Mouse (Mus musculus) kidney, postnatal 14 days (tissue): ENCODE results near the gene Fam107b.
"Not testable (repeated sequence)": the region's sequence is repeated elsewhere in the genome, so short reads cannot be mapped to it uniquely, and the experiment has no call there.

Source experiments
- DNase-seq: peaks from one replicate; pipeline ENCODE4 v3.0.0; 2022; ENCODE audit warnings: mixed read lengths

The Fam107b gene

DNA sequence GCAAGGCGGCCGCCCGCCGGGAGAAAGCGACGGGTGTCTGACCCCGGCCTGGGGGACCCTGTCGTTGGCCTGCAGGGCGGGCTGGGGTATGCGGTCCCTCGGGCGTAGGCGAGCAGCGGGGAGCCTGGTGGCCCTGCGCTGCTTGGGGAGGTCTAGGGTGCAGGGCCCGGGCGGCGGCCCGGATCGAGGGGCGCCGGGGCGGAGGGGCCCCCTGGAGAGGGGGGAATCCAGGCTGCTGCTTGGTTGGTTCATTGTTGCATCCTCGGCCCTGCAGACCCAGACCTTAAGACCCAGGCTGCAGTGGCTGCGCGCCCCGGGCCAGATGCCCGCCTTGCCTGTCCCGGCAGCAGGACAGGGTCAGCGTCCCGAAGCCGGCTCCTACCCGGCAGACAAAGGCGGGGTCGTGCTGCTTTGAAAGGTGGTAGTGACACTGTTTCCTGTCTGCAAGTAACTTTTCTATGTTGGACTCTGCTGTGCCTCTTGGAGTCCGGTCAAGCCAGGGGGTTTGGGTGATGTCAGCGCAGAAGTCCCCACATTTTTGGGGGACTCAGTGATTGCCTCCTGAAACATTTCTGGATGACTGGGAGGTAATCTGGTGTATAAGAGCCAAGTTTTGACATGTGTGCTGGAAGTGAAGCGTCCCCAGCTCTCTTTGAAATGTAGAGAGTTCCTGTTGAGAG lies 143.5 kb downstream of the Fam107b start:
- DNase-seq = peak; percentile 61

DNA sequence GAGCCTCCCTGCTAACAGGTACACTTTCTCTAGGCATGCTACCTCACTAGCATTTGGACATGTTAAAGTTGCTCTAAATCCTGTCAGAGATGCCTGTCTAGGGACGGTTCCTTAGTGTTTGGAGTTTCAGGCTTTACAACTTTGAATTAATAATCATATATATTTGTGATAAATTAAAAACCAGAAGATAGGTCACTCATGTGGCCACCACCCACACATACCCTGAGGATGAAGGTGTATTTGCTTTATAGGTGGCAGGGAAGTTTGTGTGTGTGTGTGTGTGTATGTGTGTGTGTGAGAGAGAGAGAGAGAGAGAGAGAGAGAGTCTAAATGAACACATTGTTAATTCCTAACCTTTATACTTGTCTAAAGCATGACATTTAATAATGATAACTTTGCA lies 144.2 kb downstream of the Fam107b start:
- no peak for DNase-seq

DNA sequence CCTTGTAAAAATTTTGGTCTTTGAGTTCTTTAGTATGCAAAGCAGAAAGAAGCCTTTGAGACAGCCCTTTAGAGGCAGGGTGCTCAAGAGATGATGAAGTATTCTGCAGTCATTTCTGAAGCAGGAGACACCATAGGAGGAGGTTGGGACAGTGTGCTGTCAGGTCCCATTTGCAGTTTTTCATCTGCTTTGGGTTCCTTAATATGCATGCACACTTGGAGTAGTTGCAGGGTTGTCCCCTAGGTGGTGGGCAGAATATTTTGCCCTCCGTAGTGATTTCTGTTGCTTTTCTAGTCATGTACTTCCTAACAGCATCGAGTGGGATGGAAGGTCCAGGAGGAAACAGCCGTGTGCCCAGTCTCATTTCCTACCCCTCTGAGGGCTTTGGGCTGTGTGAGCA lies 145.1 kb downstream of the Fam107b start:
- no peak for DNase-seq

DNA sequence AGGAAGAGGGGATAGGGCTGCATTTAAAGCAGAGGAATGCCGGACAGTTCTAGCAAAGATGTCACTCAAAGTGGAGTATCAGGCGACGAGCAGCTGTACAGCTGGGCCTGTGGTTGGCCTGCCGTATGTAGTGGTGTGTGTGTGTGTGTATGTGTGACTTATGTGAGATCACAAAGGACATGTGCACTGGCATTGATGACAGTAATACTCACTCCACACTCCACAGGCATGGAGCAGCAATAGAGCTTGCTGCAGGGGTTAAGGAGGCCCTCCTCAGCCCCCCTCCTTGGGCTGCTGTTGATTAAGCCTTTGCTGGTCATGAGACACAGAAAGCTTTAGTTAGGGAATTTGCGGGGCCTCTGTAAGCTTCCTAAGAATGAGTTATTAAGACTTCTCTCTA lies 147.0 kb downstream of the Fam107b start:
- no peak for DNase-seq

DNA sequence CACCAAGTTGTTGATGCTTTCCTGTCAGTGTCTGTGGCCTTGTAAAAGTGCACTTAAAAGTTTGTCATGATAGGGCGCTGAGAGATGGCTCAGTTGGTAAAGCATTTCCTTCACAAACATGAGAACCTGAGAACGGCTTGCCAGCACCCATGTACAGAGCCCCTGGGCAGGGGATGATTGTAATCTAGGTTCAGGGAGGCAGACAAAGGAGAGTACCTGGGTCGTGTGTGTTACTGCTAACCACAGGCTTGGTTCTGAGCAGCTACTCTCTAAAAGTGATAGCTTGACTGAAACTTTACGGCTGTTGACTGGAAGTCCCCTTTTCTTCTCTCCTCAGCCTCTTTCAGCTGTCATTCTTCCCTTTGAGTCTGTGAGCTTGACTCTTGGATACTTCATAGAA lies 147.6 kb downstream of the Fam107b start:
- DNase-seq = no peak

DNA sequence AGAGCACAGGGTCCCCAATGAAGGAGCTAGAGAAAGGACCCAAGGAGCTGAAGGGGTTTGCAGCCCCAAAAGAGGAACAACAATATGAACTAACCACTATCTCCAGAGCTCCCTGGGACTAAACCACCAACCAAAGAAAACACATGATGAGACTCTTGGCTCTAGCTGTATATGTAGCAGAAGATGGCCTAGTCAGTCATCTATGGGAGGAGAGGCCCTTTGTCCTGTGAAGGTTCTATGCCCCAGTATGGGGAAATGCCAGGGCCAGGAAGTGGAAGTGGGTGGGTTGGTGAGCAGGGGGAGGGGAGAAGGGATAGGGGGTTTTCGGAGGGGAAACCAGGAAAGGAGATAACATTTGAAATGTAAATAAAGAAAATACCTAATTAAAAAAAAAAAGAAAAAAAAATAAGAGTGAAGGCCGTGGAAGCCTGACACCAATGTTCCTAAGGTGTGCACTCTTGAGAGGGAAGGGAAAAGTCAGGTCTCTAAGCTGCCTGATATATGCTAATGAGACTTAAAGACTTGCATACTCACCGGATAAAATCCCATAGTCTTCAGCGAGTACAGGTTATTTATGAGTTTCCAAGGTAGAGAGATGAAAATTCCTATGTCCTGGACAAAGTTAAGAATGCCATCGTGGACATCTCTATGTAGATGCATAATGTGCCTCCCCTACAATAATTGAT lies 149.3 kb downstream of the Fam107b start:
- not testable (repeated sequence) for DNase-seq

DNA sequence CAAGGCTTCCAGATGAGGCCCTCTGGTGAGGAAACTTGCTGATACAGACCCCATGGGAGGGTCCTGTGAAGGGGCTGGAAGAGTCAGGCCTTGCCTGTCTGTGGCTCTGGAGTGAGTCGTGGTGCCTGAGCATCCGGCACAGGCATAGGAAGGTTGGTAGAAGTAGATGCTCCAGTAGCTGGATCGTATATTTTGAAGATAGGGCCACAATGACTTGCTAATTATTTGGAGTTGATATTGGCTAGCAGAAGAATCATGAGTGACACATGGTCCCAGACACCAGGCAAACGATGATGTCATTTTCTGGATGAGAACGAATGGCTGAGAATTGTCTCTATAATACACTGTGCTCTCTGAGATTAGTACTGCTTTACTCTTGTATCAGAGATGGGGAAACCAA lies 150.8 kb downstream of the Fam107b start:
- no peak for DNase-seq

DNA sequence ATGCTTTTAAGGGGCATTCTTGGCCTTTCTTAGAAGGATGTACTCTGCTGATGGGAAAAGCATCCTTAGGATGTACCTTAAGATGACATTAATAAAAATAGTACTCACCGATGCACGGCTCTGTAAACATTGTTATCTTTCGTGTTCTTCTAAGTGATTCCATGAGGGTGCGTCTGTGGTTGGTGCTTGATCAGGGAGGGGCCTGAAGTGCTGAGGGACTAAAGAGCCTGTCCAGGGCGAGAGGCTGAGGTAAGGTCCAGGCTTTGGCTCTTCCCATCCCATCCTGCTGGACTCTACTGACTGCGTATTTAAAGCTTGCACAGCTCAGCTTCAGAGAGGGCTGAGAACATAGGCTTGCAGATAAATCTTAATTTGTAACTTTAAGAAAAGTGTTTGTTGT lies 151.7 kb downstream of the Fam107b start:
- DNase-seq = no peak

DNA sequence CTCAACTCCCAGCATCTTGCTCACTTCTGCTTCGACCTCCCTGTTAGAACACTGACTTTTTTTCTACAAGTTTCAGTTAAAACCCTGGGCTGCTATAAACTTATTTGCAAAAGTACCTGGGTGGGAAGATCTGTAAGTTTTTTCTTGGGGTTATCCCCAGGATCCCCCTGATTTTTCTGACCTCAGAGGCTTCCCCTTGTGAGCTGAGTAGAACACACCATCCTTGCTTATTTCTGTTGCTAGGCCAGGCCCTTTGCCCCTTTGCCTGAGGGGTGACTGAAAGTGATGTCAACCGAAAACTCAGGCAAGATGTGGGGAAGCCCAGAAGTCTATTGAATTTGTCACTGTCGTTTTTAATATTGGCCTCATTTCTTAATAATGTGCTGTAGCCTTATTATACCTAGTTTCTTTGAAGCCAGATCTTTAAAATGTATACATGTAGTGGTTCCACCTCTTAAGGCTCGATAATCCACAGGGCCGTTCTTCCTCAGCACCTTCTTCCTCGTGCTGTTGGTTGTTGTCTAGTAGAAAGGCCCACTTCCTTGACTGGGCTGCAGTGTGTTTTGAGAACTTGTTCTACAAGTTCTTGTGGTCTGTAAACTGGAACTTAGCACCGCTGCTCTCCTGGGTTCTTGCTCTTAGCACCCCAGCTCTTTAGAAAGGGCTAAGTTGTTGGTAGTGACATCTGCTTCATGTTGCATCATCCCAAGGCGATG lies 153.3 kb downstream of the Fam107b start:
- DNase-seq = no peak

DNA sequence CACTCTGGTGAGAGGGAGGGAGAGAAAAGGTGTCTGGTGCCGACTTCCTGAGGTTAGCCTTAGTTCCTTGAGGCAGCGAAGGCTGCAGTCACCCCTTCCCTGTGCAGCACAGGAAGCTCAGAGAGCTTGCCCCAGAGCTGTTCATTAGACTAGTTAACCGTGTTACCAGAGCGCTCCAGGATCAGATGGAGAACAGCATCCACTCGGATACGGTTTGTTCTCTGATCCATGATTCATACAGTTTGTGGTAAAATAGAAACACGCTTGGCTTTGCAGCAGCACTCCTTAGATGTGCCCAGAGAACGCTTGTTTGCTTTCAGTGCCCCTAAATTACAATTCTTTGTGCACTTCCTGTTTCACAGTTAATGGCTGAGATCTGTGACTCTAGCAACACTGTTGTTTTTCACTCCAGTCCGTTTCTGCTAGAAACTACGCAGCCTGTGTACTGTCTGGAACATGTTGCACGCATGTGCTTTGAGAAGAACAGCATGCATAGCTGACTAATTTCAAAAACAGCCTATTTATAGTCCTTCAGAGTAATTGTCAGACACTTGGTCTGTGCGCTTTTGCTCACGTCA lies 156.3 kb downstream of the Fam107b start:
- DNase-seq = peak; percentile 37

DNA sequence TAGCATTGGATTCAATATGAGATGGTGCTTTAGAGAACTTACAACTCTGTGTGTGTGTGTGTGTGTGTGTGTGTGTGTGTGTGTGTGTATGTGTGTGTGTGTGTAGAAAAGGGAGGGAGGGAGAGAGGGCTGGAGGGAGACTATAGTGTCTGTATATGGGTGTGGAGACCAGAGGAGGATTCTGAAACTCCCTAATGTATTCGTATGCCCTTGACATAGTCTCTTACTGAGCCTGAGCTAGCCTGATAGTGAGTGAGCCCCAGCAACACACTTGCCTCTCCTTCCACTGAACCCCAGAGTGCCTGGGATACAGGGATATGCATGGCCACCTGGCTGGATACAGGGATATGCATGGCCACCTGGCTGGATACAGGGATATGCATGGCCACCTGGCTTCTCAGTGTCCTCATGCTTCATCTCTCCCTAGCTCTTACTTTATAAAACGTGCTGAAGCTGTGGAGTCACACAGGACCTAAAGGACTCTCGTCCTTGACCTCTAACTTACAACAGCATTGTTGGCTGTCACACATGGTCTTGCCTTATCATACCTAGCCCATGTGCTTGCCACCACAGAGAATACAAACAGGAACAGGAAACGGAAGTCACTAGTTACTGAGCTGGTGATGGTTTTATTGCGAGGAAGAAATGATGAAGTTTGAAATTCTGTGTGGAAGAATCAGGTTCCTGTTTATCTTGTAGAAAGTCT lies 157.1 kb downstream of the Fam107b start:
- DNase-seq = no peak

DNA sequence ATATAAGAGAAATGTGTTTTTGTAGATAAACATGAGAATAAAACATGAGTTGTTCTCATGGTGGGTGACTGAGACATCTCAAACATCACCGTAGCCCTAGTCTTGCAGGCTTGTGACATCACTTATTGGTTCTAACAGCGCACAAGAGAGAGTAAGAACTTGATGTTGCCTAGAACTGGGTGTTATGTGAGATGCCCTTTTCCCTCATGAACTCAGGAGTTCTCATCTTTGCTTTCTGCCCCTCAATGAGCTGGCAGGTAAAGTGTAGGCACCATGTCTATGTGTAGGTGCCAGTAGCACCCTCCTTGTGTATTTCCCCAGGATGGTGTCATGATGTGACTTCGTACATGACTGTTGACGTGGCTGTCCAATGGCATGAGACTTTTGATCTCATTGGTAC lies 157.8 kb downstream of the Fam107b start:
- DNase-seq = no peak

DNA sequence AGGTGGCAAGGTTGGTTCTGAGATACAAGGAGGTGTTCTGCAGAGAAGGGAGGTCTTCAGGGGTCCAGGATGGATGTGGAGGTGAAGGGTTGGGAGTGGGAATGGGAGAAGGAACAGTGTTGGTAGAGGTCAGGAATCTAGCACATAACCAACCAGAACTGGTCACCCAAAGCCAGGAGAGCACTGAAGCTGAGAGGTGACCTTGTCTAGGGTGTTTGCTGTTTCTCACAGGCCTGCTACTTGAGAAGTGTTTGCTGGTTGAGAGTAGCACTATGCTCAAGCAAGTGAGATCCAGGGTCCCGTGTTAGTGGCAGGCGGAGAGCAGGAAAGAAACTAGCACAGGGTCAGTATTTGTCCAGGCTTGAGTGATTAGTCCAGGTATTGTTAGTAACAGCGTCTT lies 159.3 kb downstream of the Fam107b start:
- DNase-seq = peak; percentile 47

DNA sequence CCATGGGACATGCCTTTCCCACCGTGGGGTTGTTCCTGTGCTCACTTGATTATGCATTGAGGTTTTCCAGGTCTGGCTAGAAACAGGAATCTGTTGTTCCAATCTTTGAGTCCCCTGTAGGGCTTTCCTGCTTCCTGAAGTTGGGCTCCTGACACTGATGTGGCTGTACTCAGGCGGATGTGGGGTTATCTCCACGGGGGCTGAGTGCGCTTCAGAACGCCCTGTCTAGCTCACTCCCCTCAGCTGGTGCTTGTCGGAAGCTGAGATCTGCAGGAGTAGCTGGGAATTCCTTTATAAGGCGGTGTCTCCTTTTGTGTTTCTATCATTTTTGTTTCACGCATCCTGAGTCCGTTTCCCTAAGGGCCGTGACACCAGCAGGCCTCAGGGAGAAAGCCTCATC lies 160.5 kb downstream of the Fam107b start:
- peak; percentile 32 for DNase-seq

DNA sequence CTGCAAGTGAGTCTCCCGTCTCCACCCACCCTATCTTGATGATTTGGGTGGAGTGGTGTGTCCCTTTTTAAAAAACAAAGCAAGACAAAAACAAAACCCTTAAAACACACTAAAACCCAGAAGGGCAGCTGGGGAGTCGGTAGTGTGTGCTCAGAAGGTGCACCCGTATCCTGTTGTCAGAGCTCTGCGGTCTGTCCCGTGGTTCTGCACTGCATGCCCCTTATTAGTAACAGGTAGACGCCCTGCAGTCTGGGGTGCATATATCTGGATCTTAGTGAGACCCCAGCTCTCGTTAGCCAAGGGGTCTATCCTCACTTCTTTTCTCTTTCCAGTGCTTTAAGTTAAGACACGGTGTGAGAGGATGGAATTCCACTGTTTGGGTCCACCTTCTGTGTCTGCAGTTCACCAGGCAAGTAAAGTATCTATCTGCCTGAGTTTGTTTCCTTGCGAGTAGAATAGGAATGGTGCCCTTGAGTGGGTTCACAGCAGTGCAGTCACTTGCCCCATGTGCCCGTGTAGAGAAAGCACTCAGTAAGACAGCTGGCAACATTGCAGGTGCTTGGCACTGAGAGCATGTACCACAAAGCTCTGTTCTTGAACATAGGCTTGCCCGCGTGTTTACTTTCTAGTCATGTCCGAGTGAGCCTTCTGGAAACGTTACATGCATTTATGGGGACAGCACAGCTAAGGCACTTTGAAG lies 161.2 kb downstream of the Fam107b start:
- DNase-seq = no peak

DNA sequence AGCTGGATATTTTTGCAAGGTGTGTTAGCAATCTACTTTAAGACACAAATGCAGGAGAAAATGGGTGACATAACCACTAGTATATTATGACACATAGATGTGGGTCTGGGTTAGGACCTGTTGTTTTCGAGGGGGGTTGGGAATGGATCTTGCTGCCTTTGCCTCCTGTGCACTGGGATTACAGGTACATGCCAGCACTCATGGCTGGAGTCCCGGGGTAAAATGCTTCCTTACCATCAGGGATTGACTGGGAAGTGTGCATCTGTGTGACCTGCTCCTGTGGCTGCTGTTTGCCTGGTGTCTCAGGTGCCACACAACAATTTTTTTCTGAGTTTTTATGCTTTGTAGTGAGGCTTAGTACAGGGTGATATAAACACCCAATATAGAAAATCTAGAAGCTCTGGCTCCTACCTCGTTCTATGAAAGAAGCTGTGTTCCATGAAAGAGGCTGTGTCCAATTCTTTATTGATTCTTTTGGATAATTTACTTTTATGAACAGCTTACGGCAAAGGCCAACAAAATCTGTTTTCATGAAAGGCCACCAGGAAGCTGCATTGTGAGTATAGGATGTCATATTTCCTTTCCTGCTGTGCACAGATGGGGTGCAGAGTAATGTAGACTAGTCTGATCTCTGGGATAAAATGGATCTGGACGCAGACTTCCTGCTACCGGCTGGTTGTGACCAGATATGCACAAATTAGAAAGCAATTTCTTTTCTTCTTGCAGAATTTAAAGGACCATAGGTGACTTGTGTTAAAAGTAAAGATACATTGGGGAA lies 167.8 kb downstream of the Fam107b start:
- DNase-seq = no peak

DNA sequence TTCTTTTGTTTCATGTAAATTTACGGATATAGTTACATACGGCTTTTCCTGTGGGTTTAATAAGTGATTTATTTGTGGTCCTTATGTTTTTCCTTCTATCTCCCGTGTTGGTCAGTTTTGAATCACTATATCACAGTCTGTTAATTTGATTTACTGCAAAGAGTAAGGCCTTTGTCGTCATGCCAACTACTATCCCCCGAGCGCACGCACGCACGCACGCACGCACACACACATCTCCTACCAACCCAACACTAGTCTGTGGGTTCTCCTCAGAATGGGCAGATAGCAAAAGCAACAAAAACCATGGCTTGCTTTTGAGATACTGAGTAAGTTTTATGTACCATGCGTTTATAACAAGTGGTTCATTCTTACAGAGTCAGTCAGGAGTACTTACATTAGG lies 168.4 kb downstream of the Fam107b start:
- no peak for DNase-seq

DNA sequence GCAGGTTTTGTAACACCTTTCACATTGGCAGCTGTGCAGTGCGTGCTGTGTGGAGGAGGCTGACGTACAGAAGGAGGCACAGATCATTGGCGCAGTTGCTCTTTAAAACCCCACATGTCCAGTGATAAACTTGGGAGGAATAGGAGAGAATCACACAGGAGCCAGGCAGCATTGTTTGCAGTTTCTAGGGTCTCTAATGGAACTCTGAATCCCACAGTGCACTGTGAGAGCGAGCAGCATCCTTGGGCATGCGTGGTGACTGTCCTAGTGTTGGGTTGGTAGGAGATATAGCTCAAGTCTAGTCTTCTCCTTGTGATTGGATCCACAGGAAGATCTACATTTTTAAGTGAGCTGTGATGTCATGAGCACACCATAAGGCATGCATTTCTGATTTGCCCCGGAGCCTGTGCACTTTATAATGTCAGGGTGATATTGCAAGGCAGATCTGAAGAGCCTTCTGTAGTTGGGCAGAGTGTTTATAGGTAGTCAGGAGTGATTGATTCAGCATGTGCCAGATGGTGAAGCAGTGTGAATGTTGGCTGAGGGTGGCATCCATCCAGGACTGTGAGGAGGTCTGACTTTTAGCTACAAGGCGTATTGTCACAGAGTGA lies 169.2 kb downstream of the Fam107b start:
- DNase-seq = no peak

DNA sequence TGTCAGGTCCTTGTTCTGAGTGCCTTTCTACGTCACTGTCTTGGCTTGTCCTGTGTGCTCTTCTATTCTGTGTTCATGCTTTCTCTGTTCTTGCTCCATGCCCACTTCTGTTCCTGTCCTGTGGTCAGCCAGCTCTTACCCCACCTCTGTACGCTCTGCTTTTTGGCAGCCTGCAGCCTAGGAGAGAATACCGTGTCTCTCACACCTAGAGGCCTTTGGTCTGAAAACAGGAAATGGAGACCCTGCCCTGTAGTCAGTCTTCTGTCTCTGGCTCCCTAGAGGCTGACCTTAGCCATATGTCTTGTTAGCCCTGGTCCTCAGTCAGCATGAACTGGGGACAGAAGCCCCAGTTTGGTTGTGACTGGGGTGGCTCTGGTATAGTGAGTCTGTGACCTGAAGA lies 170.0 kb downstream of the Fam107b start:
- DNase-seq = no peak

DNA sequence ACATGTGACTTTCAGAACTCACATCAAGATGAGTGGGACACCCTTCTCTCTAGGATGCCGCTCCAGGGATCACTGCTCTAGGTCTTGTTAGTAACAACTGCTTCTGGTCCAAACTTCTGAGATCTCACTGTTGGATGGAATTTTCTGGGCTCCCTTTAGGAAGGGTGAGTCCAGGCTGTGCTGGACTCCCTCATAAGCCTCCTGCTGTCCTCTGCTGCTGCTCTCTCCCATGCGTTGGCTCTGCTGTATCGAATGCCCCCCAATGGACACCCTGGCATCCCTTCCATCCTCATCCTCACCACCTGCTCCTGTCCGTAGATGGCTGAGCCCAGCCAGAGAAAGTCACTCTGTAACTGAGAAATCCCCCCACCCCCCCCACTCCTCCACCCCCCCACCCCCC lies 170.4 kb downstream of the Fam107b start:
- DNase-seq = no peak

DNA sequence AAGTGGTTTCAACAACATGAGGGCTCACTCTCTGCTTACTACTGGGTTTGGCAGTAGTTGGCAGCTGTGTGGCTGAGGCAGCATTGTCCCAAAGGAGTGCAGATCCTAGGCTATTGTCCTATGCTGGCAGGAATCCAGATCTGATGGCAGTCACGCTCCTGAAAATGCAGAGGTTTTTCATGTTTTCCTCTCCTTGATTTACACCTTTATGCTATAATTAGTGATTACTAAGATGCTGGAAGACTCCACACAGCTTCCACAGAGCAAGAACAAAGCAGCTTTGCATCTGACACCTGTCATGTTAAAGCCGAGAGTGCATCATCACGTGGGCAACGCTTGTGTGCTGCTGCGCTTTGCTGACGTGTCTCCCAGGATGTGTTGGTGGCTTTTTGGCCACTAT lies 172.2 kb downstream of the Fam107b start:
- DNase-seq = peak; percentile 38
